Mouse (Mus musculus) forebrain, embryonic 10.5 days (tissue): Measurements from ENCODE around the gene Tnni1. TPM values are rescaled to one million over a fixed set of nuclear protein-coding genes. Genes with fewer than 3 reads are reported as not detected.

Experiments
- DNase-seq: peaks from one replicate; pipeline ENCODE4 v3.0.0-alpha.2; 2017; ENCODE audit warnings: low spot score; ENCODE audit errors: extremely low spot score
- H3K27ac ChIP-seq: fragments of 300-500 bp; sonication (generic); 2 replicates; pipeline ENCODE4 v1.5.1; 2016; ENCODE audit warnings: mild to moderate bottlenecking
- H3K27me3 ChIP-seq: fragments of 300-500 bp; sonication (generic); 2 replicates; pipeline ENCODE4 v1.6.1; 2016; ENCODE audit warnings: mild to moderate bottlenecking; ENCODE audit not compliant: poor library complexity, severe bottlenecking
- H3K36me3 ChIP-seq: fragments of 300-500 bp; sonication (generic); replicated peaks from 2 replicates; pipeline ENCODE4 v1.6.1; 2016; ENCODE audit warnings: mild to moderate bottlenecking, moderate library complexity
- H3K4me1 ChIP-seq: fragments of 300-500 bp; sonication (generic); 2 replicates; pipeline ENCODE4 v1.6.1; 2016
- H3K4me3 ChIP-seq: fragments of 300-500 bp; sonication (generic); 2 replicates; pipeline ENCODE4 v1.5.1; 2016; ENCODE audit warnings: mild to moderate bottlenecking, moderate library complexity
- H3K9me3 ChIP-seq: fragments of 300-500 bp; sonication (generic); 2 replicates; pipeline ENCODE4 v1.6.1; 2016; ENCODE audit warnings: mild to moderate bottlenecking, moderate library complexity
- WGBS: fragments of 180-500 bp; shearing (Covaris S2); methylation state at CpG from one replicate; pipeline ENCODE4 v1.1.7; 2016; 5-methylcytosine and 5-hydroxymethylcytosine counted together
- polyA plus RNA-seq: library from polyadenylated mRNA; unstranded; fragments of >200 nt; fragmentation: Nextera tagmentation; extraction: Ambion mirVana; gene quantifications from 2 replicates; pipeline ENCODE4 v1.2.1, GENCODE M21; 2016

Tnni1 gene
- polyA plus RNA-seq, 1 experiment from 2014 or later: 0.55 TPM

DNA sequence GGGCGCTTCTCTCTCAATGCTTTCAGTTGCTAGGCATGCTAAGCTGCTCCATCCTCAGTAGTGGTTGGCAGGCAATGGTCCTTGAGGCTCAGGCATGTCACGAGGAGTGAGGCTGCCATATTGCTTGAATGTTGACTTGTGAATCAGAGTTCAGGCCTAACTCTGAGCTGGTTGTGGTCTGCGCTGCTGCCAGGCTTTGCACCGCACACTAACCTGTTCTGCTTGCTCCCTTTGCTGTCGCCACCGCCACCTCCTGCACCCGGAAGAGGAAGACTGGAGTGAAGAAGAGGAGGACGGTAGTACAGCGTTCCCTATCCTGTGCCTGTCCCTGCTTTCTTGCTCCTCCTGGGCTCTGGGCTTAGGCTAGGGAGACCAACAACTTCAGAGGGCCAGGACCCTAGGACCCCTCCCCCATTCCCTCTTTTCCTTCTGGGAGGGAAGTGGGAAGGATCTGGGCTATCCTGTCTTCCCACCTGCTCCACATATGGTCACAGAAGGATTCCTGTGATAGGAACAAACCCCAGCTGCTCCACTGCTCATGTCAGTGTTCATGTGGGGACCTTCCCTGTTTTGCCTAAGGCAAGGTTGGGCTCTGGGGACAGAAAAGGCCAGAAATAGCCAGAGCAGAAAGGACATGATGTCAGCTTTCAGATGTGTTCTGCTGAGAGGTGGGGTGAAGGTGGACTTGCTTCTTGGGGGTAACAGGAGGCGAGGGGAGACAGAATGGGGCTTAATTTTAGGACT is 64.5 kb downstream of the Tnni1 start:
- peaks cover 7% of the 10 kb centered on the region for H3K4me1 ChIP-seq
- DNase-seq: no peak
- WGBS: 88% methylated on average over 10 of the region's 10 CpGs
- no peaks in the 10 kb centered on the region for H3K27me3 ChIP-seq
- no peak overlapping the region for H3K4me3 ChIP-seq
- no peaks in the 10 kb centered on the region for H3K9me3 ChIP-seq
- no peaks in the 10 kb centered on the region for H3K36me3 ChIP-seq
- peak overlapping the region; percentile 45 for H3K27ac ChIP-seq

GRCm38 (mm10) chr1:135844481-135844880 is 65.2 kb downstream of the Tnni1 start:
- Histone ChIP-seq H3K4me3 (no peak overlapping the region), H3K27ac (peak overlapping the region; percentile 45), H3K36me3 (no peaks in the 10 kb centered on the region), H3K9me3 (no peaks in the 10 kb centered on the region), H3K4me1 (peaks cover 15% of the 10 kb centered on the region), H3K27me3 (no peaks in the 10 kb centered on the region)
- DNase-seq: no peak
- 86% methylated on average over 6 of the region's 6 CpGs for WGBS

- Histone ChIP-seq H3K27ac (no peak overlapping the region), H3K9me3 (no peaks in the 10 kb centered on the region), H3K36me3 (no peaks in the 10 kb centered on the region), H3K4me3 (no peak overlapping the region), H3K4me1 (peaks cover 27% of the 10 kb centered on the region), H3K27me3 (no peaks in the 10 kb centered on the region)
- DNase-seq: no peak
- WGBS: 81% methylated on average over 5 of the region's 5 CpGs
These were observed 67.4 kb downstream of the Tnni1 start for GRCm38 (mm10) chr1:135846632-135847031.

DNA sequence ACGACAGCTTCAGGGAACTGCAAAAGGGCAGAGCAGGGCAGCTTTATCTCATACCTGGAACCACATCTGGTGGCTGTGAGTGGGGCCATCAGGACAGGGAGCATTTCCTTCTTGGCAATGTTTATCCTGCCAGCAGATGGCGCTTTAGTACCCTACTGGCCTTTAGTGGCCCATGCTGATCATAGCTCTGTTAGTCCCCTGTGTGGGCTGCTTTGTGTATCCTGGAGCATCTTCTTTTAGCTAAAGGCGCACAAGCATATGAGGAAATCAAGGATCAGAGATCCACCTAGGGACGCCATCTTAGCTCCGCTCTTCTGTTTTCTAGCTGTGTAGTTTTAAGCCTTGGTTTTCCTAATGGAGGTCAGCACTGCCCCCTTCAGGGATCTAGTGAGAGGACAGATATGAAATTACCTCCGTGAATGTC is 67.9 kb downstream of the Tnni1 start:
- Histone ChIP-seq H3K36me3 (no peaks in the 10 kb centered on the region), H3K27me3 (no peaks in the 10 kb centered on the region), H3K4me3 (no peak overlapping the region), H3K4me1 (peaks cover 33% of the 10 kb centered on the region), H3K27ac (no peak overlapping the region), H3K9me3 (no peaks in the 10 kb centered on the region)
- DNase-seq: peak; percentile 59
- WGBS: 27% methylated on average over 6 of the region's 6 CpGs

DNA sequence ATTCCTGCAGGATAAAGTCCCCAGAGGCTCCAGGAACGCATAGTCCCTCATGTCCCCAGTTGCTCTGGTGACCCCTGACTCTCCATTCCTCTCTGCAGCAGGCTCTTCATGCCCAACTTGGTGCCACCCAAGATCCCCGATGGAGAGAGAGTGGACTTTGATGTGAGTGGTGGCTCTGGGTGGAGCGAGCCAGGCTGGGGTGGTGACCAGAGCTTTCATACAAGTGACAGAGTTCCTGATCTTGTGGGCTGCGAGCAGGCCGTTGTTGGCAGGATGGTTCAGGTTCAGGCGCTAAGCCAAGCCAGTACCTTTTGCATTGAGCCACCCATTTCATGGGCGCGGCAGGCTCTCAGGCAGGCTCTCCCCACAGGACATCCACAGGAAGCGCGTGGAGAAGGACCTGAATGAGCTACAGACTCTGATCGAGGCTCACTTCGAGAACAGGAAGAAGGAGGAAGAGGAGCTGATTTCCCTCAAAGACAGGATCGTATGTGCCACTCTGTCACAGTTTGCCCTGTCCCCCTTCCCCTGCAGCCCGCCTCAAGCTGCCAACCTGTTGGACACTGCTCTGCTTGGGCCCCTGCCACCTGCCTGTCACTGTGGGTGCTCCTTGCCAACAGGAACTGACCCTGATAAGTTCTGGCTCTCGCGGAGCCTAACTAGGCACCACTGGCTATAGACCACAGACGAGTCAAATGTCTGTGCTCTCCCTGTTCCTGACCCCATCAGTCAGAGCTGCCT is 68.5 kb downstream of the Tnni1 start:
- no peaks in the 10 kb centered on the region for H3K36me3 ChIP-seq
- no peaks in the 10 kb centered on the region for H3K27me3 ChIP-seq
- H3K27ac ChIP-seq: no peak overlapping the region
- DNase-seq: no peak
- H3K4me3 ChIP-seq: no peak overlapping the region
- WGBS: 89% methylated on average over 17 of the region's 17 CpGs
- H3K9me3 ChIP-seq: no peaks in the 10 kb centered on the region
- H3K4me1 ChIP-seq: peaks cover 39% of the 10 kb centered on the region

GRCm38 (mm10) chr1:135850722-135851512 is 71.7 kb downstream of the Tnni1 start:
- WGBS: 71% methylated on average over 12 of the region's 12 CpGs
- H3K36me3 ChIP-seq: no peaks in the 10 kb centered on the region
- peak overlapping the region; percentile 77 for H3K27ac ChIP-seq

GRCm38 (mm10) chr1:135852044-135852756 is 73.0 kb downstream of the Tnni1 start:
- Histone ChIP-seq H3K36me3 (no peaks in the 10 kb centered on the region), H3K27ac (peak overlapping the region; percentile 77), H3K27me3 (no peaks in the 10 kb centered on the region), H3K4me1 (peaks cover 37% of the 10 kb centered on the region), H3K9me3 (no peaks in the 10 kb centered on the region), H3K4me3 (no peak overlapping the region)
- 60% methylated on average over 13 of the region's 13 CpGs for WGBS
- no peak for DNase-seq

More at GRCm38 (mm10) chr1:135850722-135851512, 71.7 kb downstream of the Tnni1 start:
- no peaks in the 10 kb centered on the region for H3K9me3 ChIP-seq
- no peak overlapping the region for H3K4me3 ChIP-seq
- H3K27me3 ChIP-seq: no peaks in the 10 kb centered on the region
- H3K4me1 ChIP-seq: peaks cover 37% of the 10 kb centered on the region
- peak; percentile 22 for DNase-seq

DNA sequence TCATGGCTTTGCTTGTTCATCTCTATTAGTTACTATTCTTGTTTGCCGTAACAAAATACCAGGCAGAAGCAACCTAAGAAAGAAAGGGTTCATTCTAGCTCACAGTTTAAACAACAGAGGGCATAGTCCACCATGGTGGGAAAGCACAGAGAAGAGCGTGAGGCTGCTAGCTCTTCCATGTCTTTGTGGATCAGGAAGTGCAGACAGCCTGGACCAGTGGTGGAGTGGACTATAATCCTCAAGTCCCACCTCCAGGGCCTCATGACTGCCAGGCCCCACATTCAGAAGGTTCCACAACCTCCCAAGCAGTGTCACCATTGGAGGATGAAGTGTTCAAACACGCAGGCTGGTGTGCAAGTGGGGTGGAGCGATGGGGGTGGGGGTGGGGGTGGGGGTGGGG is 74.0 kb downstream of the Tnni1 start:
- no peak for DNase-seq
- peaks cover 37% of the 10 kb centered on the region for H3K4me1 ChIP-seq
- H3K4me3 ChIP-seq: no peak overlapping the region
- peak overlapping the region; percentile 77 for H3K27ac ChIP-seq
- H3K9me3 ChIP-seq: no peaks in the 10 kb centered on the region
- no peaks in the 10 kb centered on the region for H3K36me3 ChIP-seq
- H3K27me3 ChIP-seq: no peaks in the 10 kb centered on the region
- WGBS: 89% methylated on average over 4 of the region's 4 CpGs

DNA sequence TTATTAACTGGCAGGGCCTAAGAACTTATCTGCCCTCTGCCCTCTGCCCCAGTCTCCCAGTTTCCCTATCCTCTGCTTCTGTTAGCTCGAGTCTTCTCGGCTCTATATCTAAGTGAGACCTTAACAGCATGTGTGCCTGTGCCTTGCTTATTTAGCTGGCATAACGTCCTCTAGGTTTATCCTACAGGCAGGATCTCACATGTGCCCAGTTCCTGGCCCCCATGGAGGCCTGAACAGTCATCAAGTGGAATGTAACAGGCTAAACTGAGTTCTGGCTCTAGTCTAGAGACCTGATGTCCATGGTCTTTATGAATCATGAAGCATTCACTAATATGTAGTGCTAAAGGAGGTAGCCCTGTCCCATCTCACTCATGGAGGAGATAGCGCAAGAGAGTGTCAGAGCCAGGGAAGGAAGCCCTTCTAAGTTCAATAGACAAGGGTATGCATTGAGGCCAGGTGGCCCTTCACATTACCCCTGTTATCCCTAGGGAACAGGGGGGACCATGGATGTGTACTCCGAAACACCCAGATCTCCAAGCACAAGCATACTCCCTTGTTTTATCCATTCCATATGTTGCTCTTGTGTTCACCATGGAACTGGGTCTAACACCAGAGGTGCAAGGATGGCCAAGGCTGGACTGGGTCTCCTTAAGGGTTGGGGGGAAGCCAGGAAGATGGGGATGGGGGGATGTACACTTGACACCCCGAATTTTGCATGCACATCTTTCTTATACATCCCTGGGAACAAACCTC is 75.5 kb downstream of the Tnni1 start:
- no peaks in the 10 kb centered on the region for H3K9me3 ChIP-seq
- H3K27me3 ChIP-seq: no peaks in the 10 kb centered on the region
- no peaks in the 10 kb centered on the region for H3K36me3 ChIP-seq
- H3K27ac ChIP-seq: no peak overlapping the region
- no peak overlapping the region for H3K4me3 ChIP-seq
- DNase-seq: no peak
- H3K4me1 ChIP-seq: peaks cover 27% of the 10 kb centered on the region
- 91% methylated on average over 6 of the region's 6 CpGs for WGBS

DNA sequence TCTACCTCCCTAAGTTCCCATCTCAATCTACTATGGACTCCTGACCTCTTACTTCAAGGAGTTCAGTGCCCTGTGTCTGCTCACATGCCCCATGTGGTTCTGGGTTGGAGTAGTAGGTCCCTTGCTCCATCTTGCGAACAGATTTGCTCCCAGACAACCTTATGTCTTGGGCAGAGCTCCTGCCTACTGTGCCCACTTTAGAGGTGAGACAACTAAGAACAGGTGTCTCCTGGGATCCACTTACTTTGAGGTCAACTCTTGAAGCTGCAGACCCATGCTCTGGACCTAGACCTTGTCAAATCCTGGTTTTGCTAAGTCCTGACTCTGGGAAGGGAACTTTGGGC is 76.1 kb downstream of the Tnni1 start:
- WGBS: 88% methylated on average over 1 of the region's 1 CpGs
- no peaks in the 10 kb centered on the region for H3K27me3 ChIP-seq
- H3K36me3 ChIP-seq: no peaks in the 10 kb centered on the region
- no peaks in the 10 kb centered on the region for H3K9me3 ChIP-seq
- no peak overlapping the region for H3K4me3 ChIP-seq
- peaks cover 27% of the 10 kb centered on the region for H3K4me1 ChIP-seq
- no peak overlapping the region for H3K27ac ChIP-seq
- DNase-seq: no peak

- peaks cover 20% of the 10 kb centered on the region for H3K4me1 ChIP-seq
- no peak overlapping the region for H3K27ac ChIP-seq
- no peaks in the 10 kb centered on the region for H3K27me3 ChIP-seq
- WGBS: 69% methylated on average over 4 of the region's 4 CpGs
- no peaks in the 10 kb centered on the region for H3K9me3 ChIP-seq
- H3K4me3 ChIP-seq: no peak overlapping the region
- no peaks in the 10 kb centered on the region for H3K36me3 ChIP-seq
- no peak for DNase-seq
These were observed 76.8 kb downstream of the Tnni1 start for GRCm38 (mm10) chr1:135856070-135856469.
